Mouse (Mus musculus): Measurements from ENCODE around the gene Tmsb15l. TPM values are rescaled to one million over a fixed set of nuclear protein-coding genes. Genes with fewer than 3 reads are reported as not detected.

Gene Tmsb15l
- 0.43 TPM in 1 of 2 replicates, not detected in the other for polyA plus RNA-seq (2015; fragmentation: Nextera tagmentation; extraction: Ambion mirVana)

GRCm38 (mm10) chrX:136976424-136977084, at the start of gene Tmsb15l, which contains the start of gene Tmsb15b1:
TSS of gene Tmsb15l (minus strand) at chrX:136976869.
TSS of gene Tmsb15b1 (minus strand) at chrX:136976874.
- Histone ChIP-seq H3K4me1 (replicated peaks) (no peaks in the 10 kb centered on the region), H3K36me3 (no peaks in the 10 kb centered on the region), H3K27ac (no peak within 1 kb of the TSS), H3K27me3 (no peaks in the 10 kb centered on the region), H3K4me2 (peak within 1 kb of the TSS; percentile 39), H3K9ac (no peak within 1 kb of the TSS), H3K4me3 (replicated peaks) (peak within 1 kb of the TSS; percentile 26), H3K9me3 (replicated peaks) (no peaks in the 10 kb centered on the region)
- DNase-seq (peak; percentile 40), ATAC-seq (ENCODE audit: low read depth) (peak; percentile 97)
- 26% methylated on average over 15 of the region's 15 CpGs for WGBS (ENCODE audit: insufficient replicate concordance)

- no peaks in the 10 kb centered on the region for H3K36me3 ChIP-seq
- no peaks in the 10 kb centered on the region for H3K9me3 ChIP-seq (replicated peaks)
- no peak overlapping the region for H3K4me2 ChIP-seq
- H3K27me3 ChIP-seq, result no peaks in the 10 kb centered on the region
- WGBS (ENCODE audit: insufficient replicate concordance), result 7% methylated on average over 1 of the region's 1 CpGs
- no peak overlapping the region for H3K27ac ChIP-seq
- DNase-seq (peak; percentile 18), ATAC-seq (ENCODE audit: low read depth) (no peak)
- no peak overlapping the region for H3K9ac ChIP-seq
- no peaks in the 10 kb centered on the region for H3K4me1 ChIP-seq (replicated peaks)
- H3K4me3 ChIP-seq (replicated peaks), result no peak overlapping the region
Measured at GRCm38 (mm10) chrX:137019310-137019709, 42.6 kb upstream of the Tmsb15l start.

GRCm38 (mm10) chrX:137017668-137018067, 41.0 kb upstream of the Tmsb15l start:
- Histone ChIP-seq H3K4me3 (replicated peaks) (no peak overlapping the region), H3K27me3 (no peaks in the 10 kb centered on the region), H3K4me1 (replicated peaks) (no peaks in the 10 kb centered on the region), H3K4me2 (no peak overlapping the region), H3K36me3 (no peaks in the 10 kb centered on the region), H3K27ac (no peak overlapping the region), H3K9me3 (replicated peaks) (no peaks in the 10 kb centered on the region), H3K9ac (no peak overlapping the region)
- ATAC-seq (ENCODE audit: low read depth), result no peak
- DNase-seq, result no peak
- WGBS (ENCODE audit: insufficient replicate concordance), result 48% methylated on average over 1 of the region's 1 CpGs

GRCm38 (mm10) chrX:137015099-137015709, 38.5 kb upstream of the Tmsb15l start:
- no peaks in the 10 kb centered on the region for H3K36me3 ChIP-seq
- no peaks in the 10 kb centered on the region for H3K27me3 ChIP-seq
- H3K9ac ChIP-seq, result no peak overlapping the region
- no peaks in the 10 kb centered on the region for H3K4me1 ChIP-seq (replicated peaks)
- DNase-seq (peak; percentile 18), ATAC-seq (ENCODE audit: low read depth) (no peak)
- WGBS (ENCODE audit: insufficient replicate concordance), result 46% methylated on average over 6 of the region's 6 CpGs
- no peak overlapping the region for H3K4me2 ChIP-seq
- no peak overlapping the region for H3K4me3 ChIP-seq (replicated peaks)
- no peak overlapping the region for H3K27ac ChIP-seq
- no peaks in the 10 kb centered on the region for H3K9me3 ChIP-seq (replicated peaks)

GRCm38 (mm10) chrX:136996256-136996655, 19.6 kb upstream of the Tmsb15l start:
- ATAC-seq (ENCODE audit: low read depth), result no peak
- WGBS (ENCODE audit: insufficient replicate concordance), result 31% methylated on average over 2 of the region's 2 CpGs
- no peak overlapping the region for H3K9ac ChIP-seq

GRCm38 (mm10) chrX:136993641-136994040, 17.0 kb upstream of the Tmsb15l start:
- H3K36me3 ChIP-seq, result no peaks in the 10 kb centered on the region
- H3K9me3 ChIP-seq (replicated peaks), result no peaks in the 10 kb centered on the region
- DNase-seq (no peak), ATAC-seq (ENCODE audit: low read depth) (no peak)
- peaks cover 21% of the 10 kb centered on the region for H3K27me3 ChIP-seq
- 49% methylated on average over 13 of the region's 14 CpGs for WGBS (ENCODE audit: insufficient replicate concordance)
- no peak overlapping the region for H3K9ac ChIP-seq
- no peaks in the 10 kb centered on the region for H3K4me1 ChIP-seq (replicated peaks)
- no peak overlapping the region for H3K4me2 ChIP-seq
- no peak overlapping the region for H3K4me3 ChIP-seq (replicated peaks)
- H3K27ac ChIP-seq, result no peak overlapping the region

More at GRCm38 (mm10) chrX:136996256-136996655, 19.6 kb upstream of the Tmsb15l start:
- peaks cover 21% of the 10 kb centered on the region for H3K27me3 ChIP-seq
- no peak for DNase-seq
- no peaks in the 10 kb centered on the region for H3K9me3 ChIP-seq (replicated peaks)
- H3K36me3 ChIP-seq, result no peaks in the 10 kb centered on the region
- no peak overlapping the region for H3K4me3 ChIP-seq (replicated peaks)
- no peaks in the 10 kb centered on the region for H3K4me1 ChIP-seq (replicated peaks)
- no peak overlapping the region for H3K27ac ChIP-seq
- H3K4me2 ChIP-seq, result no peak overlapping the region

- H3K9ac ChIP-seq, result no peak within 1 kb of the TSS
- no peak for DNase-seq
Measured at GRCm38 (mm10) chrX:136992978-136993547, 16.4 kb upstream of the Tmsb15l start, which contains the start of gene Zcchc18. TSS of gene Zcchc18 (plus strand) at chrX:136993155.

GRCm38 (mm10) chrX:136992191-136992965, 15.7 kb upstream of the Tmsb15l start:
- peak overlapping the region; percentile 44 for H3K4me2 ChIP-seq
- H3K27me3 ChIP-seq, result peaks cover 21% of the 10 kb centered on the region
- no peak for DNase-seq
- no peaks in the 10 kb centered on the region for H3K36me3 ChIP-seq
- no peak overlapping the region for H3K27ac ChIP-seq
- WGBS (ENCODE audit: insufficient replicate concordance), result 20% methylated on average over 19 of the region's 19 CpGs
- H3K9ac ChIP-seq, result no peak overlapping the region
- no peaks in the 10 kb centered on the region for H3K4me1 ChIP-seq (replicated peaks)
- no peak for ATAC-seq (ENCODE audit: low read depth)
- no peaks in the 10 kb centered on the region for H3K9me3 ChIP-seq (replicated peaks)
- no peak overlapping the region for H3K4me3 ChIP-seq (replicated peaks)

More at GRCm38 (mm10) chrX:136992978-136993547, 16.4 kb upstream of the Tmsb15l start, which contains the start of gene Zcchc18:
- Histone ChIP-seq H3K27ac (no peak within 1 kb of the TSS), H3K4me2 (peak within 1 kb of the TSS; percentile 44), H3K9me3 (replicated peaks) (no peaks in the 10 kb centered on the region), H3K4me3 (replicated peaks) (no peak within 1 kb of the TSS), H3K4me1 (replicated peaks) (no peaks in the 10 kb centered on the region), H3K36me3 (no peaks in the 10 kb centered on the region), H3K27me3 (peaks cover 21% of the 10 kb centered on the region)
- no peak for ATAC-seq (ENCODE audit: low read depth)
- 20% methylated on average over 26 of the region's 26 CpGs for WGBS (ENCODE audit: insufficient replicate concordance)

GRCm38 (mm10) chrX:136991274-136991673, 14.6 kb upstream of the Tmsb15l start:
- Histone ChIP-seq H3K9ac (no peak overlapping the region), H3K27ac (no peak overlapping the region), H3K4me2 (no peak overlapping the region), H3K9me3 (replicated peaks) (no peaks in the 10 kb centered on the region), H3K27me3 (peaks cover 21% of the 10 kb centered on the region), H3K4me3 (replicated peaks) (no peak overlapping the region), H3K4me1 (replicated peaks) (no peaks in the 10 kb centered on the region), H3K36me3 (no peaks in the 10 kb centered on the region)
- no peak for DNase-seq
- no peak for ATAC-seq (ENCODE audit: low read depth)
- WGBS (ENCODE audit: insufficient replicate concordance), result 51% methylated on average over 2 of the region's 2 CpGs

GRCm38 (mm10) chrX:136986039-136986438, 9.4 kb upstream of the Tmsb15l start:
- H3K4me2 ChIP-seq, result no peak overlapping the region
- H3K27me3 ChIP-seq, result no peaks in the 10 kb centered on the region; the same call in 1 of the 2 replicates
- no peak for DNase-seq
- no peak for ATAC-seq (ENCODE audit: low read depth)
- no peak overlapping the region for H3K4me3 ChIP-seq (replicated peaks)
- H3K9ac ChIP-seq, result no peak overlapping the region
- H3K27ac ChIP-seq, result no peak overlapping the region
- H3K4me1 ChIP-seq (replicated peaks), result no peaks in the 10 kb centered on the region
- no peaks in the 10 kb centered on the region for H3K9me3 ChIP-seq (replicated peaks)
- no peaks in the 10 kb centered on the region for H3K36me3 ChIP-seq

- H3K4me2 ChIP-seq, result no peak overlapping the region
- no peak for DNase-seq
- H3K4me3 ChIP-seq (replicated peaks), result no peak overlapping the region
- no peaks in the 10 kb centered on the region for H3K4me1 ChIP-seq (replicated peaks)
- H3K9ac ChIP-seq, result no peak overlapping the region
- no peak for ATAC-seq (ENCODE audit: low read depth)
- H3K36me3 ChIP-seq, result no peaks in the 10 kb centered on the region
- no peaks in the 10 kb centered on the region for H3K27me3 ChIP-seq
- H3K27ac ChIP-seq, result no peak overlapping the region
- no peaks in the 10 kb centered on the region for H3K9me3 ChIP-seq (replicated peaks)
Measured at GRCm38 (mm10) chrX:136978616-136979015, 1.9 kb upstream of the Tmsb15l start.

Measured in liver, embryonic 13.5 days (tissue).